Mouse (Mus musculus) left cerebral cortex, adult 11 months (tissue): ENCODE data around the gene Zc3h7b.

Experiments used
- DNase-seq: peaks from one replicate; pipeline ENCODE4 v3.0.0; 2022; ENCODE audit warnings: low spot score

The Zc3h7b gene

DNA sequence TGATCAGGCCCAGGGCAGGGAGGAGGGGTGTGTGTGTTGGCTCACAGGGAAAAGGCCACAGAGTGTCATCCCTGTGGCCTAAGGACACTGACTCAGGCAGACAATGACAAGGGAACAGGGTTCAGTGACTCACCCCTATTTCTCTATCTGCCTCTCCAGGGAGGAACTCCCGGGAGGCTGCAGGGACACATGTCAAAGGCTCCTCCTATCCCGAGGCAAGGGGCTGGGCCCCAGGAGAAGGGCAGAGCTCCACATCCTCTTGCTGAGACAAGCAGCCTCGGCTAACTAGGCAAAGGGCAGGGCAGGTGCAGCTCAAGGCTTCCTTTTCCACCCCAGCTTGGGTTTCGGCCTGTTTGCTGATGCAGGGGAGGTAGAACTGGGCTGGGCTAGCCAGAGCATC is 100.9 kb downstream of the Zc3h7b start:
- no peak for DNase-seq
